Mouse (Mus musculus) kidney, adult 8-10 months (tissue): ENCODE measurements at regions not wholly inside any gene's neighbourhood (a gene's known extent, or its start where the extent isn't known, plus 50 kb on each side); places are given as distances from the start of the nearest gene placed in this dataset.

Experiments
- DNase-seq, 2 experiments: peaks; one replicate each; pipeline ENCODE4 v3.0.0; 2022

- no peak for DNase-seq
Measured at GRCm38 (mm10) chr2:27590511-27590910, 75.6 kb downstream of the Wdr5 start.

GRCm38 (mm10) chr2:27591668-27592067 lies 76.7 kb downstream of the Wdr5 start:
- DNase-seq: no peak

- peak in 1 of 2 experiments; percentile 33 for DNase-seq
Measured at GRCm38 (mm10) chr2:27593338-27593737, 78.4 kb downstream of the Wdr5 start.

- DNase-seq: no peak
Measured at GRCm38 (mm10) chr2:27595251-27595650, 80.3 kb downstream of the Wdr5 start.

GRCm38 (mm10) chr2:27596217-27596616 lies 80.0 kb upstream of the Rxra start:
- peak in 1 of 2 experiments; percentile 67 for DNase-seq

- DNase-seq: peak; percentile 74 to 91
Measured at GRCm38 (mm10) chr2:27596966-27597365, 79.3 kb upstream of the Rxra start.

- no peak for DNase-seq
Measured at GRCm38 (mm10) chr2:27597901-27598300, 78.3 kb upstream of the Rxra start.

GRCm38 (mm10) chr2:27599061-27599768 lies 77.0 kb upstream of the Rxra start:
- DNase-seq: peak; percentile 54 to 68

GRCm38 (mm10) chr2:27599769-27600167 lies 76.5 kb upstream of the Rxra start:
- DNase-seq: peak in 1 of 2 experiments; percentile 28

GRCm38 (mm10) chr2:27603333-27603732 lies 72.9 kb upstream of the Rxra start:
- DNase-seq: no peak

- DNase-seq: no peak
Measured at GRCm38 (mm10) chr2:27604588-27604987, 71.7 kb upstream of the Rxra start.

- no peak for DNase-seq
Measured at GRCm38 (mm10) chr2:27606816-27607215, 69.4 kb upstream of the Rxra start.

GRCm38 (mm10) chr2:27621741-27622140 lies 54.5 kb upstream of the Rxra start:
- DNase-seq: no peak

- DNase-seq: no peak
Measured at GRCm38 (mm10) chr2:27624656-27625366, 51.4 kb upstream of the Rxra start.
